Mouse (Mus musculus) gastrocnemius, postnatal 36 days (tissue): ENCODE measurements around the gene Rmnd5a. TPM values are rescaled to one million over a fixed set of nuclear protein-coding genes. Genes with fewer than 3 reads are reported as not detected.
A peak's percentile ranks its signal among the peaks of the same experiment; 100 is the strongest.
"Not testable (repeated sequence)": the region's sequence is repeated elsewhere in the genome, so short reads cannot be mapped to it uniquely, and the experiment has no call there.

Experiments
- DNase-seq, 2 experiments: peaks; one replicate each; pipeline ENCODE4 v3.0.0; 2022
- intact Hi-C: fragments of 180-260 bp; cut with DNase I; formaldehyde crosslinking; loops from one replicate; pipeline ENCODE4 v1.15.1; 2025
- long read RNA-seq, 2 experiments: library from polyadenylated mRNA; stranded (forward); transcript quantifications; one replicate each; pipeline ENCODE4 v2.0.0; 2021
- total RNA-seq, 2 experiments: library from RNA; stranded (reverse); gene quantifications; 2 replicates each; pipeline ENCODE4 v1.2.3; 2021

Rmnd5a gene
- total RNA-seq, result 100 to 1,000 TPM in 1 of 2 experiments, 10 to 100 TPM in 1; 94.6 to 109 TPM
- long read RNA-seq, experiment 1, full-length matches to known transcripts, result 2 of 26 reads
- long read RNA-seq, experiment 1, partial matches to known transcripts, result 1 of 26 reads
- long read RNA-seq, experiment 1, other reads (novel, unspliced or antisense), result 23 of 26 reads
- long read RNA-seq, experiment 2, full-length matches to known transcripts, result 5 of 38 reads
- long read RNA-seq, experiment 2, partial matches to known transcripts, result 2 of 38 reads
- long read RNA-seq, experiment 2, other reads (novel, unspliced or antisense), result 31 of 38 reads

DNA sequence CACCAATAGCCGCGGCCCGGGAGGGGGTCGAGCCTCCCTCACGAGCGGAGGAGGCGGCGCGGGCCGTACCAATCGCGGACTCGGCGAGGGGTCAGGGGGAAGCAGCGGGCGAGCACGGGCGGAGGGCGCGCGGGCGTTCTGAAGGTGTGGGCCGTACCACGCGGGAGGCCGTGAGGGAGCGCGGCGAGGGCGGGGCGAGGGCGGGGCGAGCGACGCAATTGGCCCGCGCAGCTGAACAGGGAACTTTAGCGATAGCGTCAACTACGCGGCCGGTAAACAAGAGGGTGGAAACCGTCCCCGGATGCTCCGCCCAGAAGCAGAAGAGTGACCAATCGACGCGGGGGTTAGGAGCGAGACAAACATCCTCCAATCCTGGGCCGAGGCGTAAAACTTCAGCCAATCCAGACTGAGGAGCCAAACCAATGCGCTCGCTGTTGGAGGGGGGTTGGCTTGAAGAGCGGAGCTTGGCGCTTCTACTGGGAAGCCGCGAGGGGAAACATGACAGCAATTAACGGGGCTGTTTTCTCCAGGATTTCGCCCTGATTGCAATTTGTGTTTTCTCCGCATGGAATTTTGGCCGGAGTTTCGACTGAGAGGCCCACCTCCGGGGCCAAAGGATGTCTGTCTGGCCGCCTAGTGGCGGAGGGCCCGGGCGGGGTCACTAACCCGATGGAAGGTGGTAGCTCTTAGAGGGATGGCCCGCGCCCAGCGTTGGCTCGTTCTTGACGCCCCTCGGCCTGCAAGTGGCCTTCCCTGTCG, at the start of gene Rmnd5a:
Gene Rmnd5a, minus strand, starts transcription at position 146 of the 759 bp plus-strand sequence.
- peak; percentile 94 to 99 for DNase-seq
- intact Hi-C loops, result loop anchor here (2.0 kb wide), 1 partner anchor 54 kb away; no protein-coding TSS in a partner anchor

DNA sequence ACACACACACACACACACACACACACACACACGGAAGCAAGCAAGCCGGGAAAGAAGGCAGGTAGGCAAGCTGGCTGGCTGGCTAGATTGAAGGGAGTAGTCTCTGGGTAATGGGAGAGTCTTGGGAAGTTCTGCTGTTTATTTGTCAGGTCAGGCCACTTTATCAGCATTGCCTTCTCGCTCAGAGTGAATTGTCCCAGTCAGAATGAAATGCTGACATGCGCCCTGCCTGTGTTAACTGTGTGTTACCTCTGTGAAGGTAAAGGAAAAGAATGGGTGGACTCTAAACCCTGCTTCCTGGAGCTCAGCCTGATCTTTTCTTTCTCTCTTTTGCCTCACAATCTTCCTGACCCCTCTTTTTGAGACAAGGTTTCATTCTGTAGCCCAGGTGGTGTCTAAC, 47.5 kb upstream of the Rmnd5a start:
- DNase-seq, result no peak

DNA sequence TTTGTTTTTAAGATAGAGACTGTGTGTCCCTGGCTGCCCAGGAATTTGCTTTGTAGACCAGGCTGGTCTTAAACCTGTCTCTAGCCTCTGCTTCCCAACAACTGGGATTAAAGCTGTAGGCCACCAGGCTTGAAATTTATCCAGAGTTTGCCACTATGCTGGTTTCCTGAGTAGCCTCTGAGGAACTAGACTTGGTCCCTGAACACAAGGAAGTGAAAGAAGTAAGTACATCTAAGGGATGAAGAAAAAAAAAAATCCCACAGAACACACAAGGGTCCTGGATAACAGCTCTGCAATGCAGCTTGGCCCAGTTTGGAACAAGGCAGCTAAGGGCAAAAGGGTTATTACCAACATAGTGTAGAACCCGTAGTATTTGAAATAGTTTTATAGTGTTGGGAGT, 46.4 kb upstream of the Rmnd5a start:
- intact Hi-C loops, result no loop called here

More for the DNA sequence above, 47.5 kb upstream of the Rmnd5a start:
- intact Hi-C loops, result no loop called here

DNA sequence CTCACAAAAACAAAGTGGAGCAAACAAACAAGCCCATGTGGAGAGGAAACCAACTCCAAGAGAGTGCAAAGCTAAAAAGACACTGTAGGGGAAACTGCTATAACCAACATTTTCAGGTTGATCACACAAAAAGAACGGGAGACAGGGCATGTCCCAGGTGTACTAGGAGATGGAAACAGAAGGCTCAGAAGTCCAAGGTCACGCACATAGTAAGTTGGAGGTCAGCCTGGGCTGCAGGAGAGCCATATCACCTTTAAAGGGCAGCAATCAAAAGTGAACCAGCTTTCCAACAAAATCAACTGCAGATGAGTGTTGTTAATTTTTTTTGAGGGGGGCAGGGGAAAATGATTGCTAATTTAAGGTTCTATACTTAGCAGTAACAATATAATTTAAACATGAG, 45.8 kb upstream of the Rmnd5a start:
- DNase-seq, result no peak
- intact Hi-C loops, result no loop called here

More for the DNA sequence above, 46.4 kb upstream of the Rmnd5a start:
- no peak for DNase-seq

DNA sequence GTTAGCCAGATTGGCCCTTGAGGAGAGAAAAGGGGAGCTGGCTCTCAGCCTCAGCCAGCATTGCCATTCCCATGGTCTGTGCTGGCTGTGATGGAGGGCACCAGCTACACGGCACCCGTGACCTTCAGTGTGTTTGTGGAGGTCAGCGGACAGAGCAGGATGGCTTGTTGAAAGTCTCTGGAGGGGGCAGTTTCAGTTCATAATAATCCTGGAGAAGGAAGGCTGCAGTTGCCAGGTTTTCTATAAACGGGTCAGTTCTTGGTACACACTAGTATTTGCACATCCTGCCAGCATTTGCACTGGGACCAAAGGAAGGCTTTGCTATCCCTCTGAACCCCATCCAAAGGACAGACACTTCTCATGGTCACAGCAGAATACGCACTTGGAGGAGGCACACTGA, 44.8 kb upstream of the Rmnd5a start:
- intact Hi-C loops, result no loop called here
- DNase-seq, result no peak

DNA sequence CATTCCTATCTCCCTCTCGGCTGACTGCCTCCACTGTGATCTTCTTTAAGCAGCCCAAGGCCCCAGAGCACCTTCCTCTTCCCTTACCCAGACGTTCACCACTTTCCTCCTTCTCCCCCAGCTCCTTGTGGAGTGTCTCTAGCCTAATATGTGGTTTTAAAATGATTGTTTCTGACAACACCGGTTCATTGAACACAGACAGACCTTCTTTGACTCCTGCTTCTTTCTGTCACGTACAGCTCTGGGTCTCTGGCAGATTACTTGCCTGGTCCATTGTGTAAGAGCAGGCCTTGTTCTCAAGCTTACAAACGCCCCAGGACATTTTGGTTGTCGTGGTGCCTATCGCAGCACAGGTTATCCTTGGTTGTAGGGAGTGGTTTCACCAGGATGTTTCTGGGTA, 40.7 kb upstream of the Rmnd5a start:
- no peak for DNase-seq
- intact Hi-C loops, result no loop called here

DNA sequence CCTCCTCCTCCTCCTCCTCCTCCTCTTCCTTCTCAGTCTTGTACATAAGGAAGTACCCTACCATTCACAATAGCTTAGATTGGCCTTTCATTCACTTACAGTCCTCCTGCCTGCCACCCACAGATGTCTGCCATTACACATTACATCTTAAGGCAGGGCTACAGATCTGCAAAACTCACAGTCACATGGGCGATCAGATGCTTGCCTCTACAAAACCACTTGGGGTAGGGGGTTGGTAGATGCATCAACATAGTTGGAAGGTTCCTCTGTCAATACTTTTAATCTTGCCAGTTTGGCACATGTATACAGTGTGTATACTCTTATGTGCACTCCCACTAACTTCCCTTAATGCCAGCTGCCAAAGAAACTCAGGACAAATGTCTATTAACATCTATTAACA, 39.7 kb upstream of the Rmnd5a start:
- intact Hi-C loops, result no loop called here
- no peak for DNase-seq

DNA sequence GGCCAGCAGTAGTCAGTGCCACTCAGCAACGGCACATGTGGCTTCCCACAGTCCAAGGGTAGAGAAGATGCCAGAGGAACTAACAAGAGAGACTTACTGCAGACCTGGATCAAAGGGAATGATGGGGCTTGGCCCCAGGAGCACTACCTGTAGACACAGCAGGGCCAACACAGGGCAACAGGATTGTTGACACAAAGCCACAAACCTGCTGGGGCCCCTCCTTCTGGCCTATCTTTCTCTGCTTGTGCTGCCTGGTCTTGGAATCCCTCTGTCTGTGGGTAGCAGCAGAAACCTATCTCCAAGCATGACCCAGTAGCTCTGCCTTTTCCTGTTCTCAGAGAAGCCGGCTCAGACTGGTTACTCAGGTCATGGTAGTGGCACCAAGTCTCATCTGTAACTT, 39.2 kb upstream of the Rmnd5a start:
- intact Hi-C loops, result not testable (repeated sequence)

DNA sequence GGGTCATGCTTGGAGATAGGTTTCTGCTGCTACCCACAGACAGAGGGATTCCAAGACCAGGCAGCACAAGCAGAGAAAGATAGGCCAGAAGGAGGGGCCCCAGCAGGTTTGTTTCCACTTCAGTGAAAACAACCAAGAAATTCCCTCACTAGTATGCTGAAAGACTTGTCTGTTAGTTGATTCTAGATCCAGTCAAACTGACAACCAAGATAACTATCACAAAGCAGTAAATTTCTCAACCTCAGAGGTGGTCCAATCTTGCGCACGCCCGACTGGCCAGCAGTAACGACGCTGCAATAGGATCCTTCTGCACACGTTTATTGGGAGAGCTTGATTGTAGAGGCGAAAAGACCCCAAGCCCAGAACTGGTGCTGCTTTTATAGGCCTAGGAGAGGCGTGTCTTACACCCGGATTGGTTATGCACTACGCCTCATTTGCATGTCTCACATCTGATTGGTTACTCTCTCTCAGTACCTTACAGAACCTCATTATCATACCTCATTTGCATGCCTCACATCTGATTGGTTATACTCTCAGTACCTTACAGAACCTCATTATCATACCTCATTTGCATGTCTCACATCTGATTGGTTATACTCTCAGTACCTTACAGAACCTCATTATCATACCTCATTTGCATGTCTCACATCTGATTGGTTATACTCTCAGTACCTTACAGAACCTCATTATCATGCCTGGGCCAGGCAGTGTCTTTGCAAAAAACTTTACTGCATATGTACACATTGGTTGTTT, 38.6 kb upstream of the Rmnd5a start:
- intact Hi-C loops, DNase-seq: not testable (repeated sequence)

More for the DNA sequence above, 39.2 kb upstream of the Rmnd5a start:
- DNase-seq, result not testable (repeated sequence)

DNA sequence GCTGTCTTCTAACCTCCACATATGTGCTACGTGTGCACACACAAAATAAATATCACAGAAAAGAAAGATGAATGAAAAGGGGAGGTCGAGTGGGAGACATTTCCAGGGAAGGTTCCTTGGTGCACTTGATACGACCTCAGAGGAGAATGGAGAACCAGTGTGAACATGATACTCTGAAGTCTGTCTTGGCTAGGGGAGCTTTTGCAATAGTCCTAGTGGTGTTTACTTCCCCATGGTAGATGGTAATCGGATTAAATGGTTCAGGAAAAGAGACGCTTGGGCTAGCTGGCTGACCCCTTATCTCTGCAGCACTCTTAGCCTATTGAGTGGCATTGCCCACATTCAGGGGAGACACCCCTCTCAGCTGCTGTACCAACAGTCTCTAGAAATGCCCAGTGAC, 36.3 kb upstream of the Rmnd5a start:
- no peak for DNase-seq
- intact Hi-C loops, result no loop called here

DNA sequence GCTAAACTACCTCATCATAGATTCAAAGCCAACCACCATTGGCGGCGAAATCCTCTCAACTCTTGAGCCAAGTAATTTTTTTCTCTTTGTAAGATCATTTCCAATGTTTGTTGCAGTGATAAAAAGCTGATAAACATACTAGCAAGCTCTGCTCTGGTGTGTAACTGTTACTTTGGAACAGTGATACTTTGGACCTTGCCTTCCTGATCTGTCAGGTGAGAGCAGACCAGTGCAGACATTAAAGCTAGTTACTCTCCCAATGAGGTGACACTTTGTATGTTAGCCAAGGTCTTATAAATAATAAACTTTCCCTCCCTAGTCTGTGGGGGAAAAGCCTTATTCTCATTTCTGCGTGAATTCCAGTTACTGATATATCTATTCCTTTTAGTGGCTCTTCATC, 35.2 kb upstream of the Rmnd5a start:
- no peak for DNase-seq
- intact Hi-C loops, result no loop called here

DNA sequence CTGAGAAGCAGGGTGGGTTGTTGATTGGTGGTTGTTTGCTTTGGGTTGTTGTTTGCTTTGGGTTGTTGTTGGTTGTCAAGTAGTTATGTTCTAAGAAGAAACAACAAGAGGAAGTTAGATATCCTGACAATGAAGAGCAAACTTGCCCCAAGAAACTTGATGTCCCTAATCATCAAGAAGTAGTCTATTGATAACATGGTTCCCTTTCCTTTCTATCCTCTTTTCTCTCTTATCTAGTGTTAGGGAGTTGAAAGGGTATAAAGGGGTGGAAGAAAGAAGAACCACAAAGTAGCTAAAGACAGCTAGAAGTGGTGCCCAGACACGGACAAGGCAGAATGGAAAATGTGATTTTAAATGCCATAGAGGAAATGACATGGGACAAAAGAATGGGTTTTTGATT, 32.3 kb upstream of the Rmnd5a start:
- intact Hi-C loops, result no loop called here
- no peak for DNase-seq

DNA sequence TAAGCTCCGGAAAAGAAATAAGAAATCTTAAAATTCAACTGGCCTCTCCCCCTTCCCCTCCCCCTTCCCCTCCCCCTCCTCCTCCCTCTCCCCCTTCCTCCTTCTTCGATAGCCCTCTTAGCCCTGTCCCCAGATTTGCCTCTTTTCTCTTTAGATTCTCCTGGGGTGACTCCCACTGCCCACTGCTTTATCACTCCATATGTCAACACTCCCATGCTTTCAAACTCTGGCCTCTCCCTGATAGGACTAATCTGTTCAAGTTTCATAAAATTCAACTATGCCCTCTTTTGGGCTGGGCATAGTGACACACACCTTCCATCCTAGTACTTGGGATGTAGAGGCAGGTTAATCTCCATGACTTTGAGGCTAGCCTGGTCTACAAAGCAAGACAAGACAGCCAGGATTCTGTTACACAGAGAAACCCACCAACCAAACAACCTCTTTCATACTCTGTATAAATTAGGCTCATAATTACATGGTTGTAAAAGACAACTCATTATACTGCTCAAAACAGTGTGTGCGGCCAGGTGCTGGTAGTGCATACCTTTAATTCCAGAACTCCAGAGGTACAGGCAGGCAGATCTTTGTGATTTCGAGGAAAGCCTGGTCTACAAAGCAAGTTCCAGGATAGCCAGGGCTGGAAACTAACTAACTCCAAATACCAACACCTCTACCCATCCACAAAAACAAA, 31.5 kb upstream of the Rmnd5a start:
- intact Hi-C loops, result no loop called here
- no peak for DNase-seq

DNA sequence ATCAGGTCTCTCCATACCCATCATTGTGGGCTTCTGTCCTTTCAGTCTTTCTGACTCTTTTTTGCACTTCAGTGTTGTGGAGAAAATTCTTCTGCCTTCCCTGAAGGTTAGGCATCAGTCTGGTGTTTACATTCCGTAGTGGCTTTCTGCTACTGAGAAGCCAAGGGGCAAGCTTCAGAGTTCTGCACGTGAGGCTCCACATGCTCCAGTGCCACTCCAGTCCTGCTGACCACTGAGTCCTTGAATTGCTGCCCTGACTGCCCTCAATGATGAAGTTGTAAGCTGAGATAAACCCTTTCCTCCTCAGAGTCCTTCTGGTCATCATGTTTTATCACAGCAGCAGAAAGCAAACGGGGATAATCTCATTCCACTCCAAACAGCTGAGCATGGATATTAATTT, 28.9 kb upstream of the Rmnd5a start:
- intact Hi-C loops, result no loop called here
- DNase-seq, result no peak

DNA sequence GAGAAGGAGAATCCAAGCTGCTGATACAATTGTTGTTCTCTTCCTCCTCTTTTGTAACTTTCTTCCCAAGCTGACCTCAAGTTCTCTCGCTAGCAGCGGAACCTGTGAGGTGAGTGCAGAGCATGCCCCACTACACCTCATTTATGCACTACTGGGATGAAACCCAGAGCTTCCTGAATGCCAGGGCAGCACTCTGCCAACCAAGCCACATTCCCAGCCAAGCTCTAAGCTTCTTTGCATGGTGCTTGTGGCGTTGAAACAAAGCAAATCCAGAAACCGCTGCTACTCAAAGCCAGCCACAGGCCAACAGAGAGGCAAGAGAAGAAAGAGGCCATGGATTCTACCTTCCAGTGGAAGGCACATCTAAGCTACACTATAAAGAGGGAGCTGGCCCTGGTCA, 27.3 kb upstream of the Rmnd5a start:
- DNase-seq, result no peak
- intact Hi-C loops, result no loop called here

DNA sequence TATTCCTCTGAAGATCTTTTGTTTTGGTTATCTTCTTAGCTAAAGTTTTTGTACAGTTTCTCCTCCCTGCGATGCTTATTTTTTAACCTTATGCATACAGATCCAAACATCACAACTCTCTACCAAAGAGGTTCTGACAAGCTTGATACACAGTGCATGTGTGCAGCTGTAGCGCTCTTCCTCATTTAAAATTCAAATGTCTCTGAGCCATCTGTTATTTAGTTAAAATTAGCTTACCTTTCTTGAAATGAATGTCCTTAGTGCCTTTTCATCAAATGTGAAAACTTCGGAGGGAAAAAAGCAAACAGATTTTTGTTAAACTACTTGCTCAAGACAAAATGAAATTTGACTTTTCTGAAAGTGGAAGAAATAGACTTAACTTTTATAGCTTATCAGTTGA, 24.7 kb upstream of the Rmnd5a start:
- intact Hi-C loops, result no loop called here
- no peak for DNase-seq

DNA sequence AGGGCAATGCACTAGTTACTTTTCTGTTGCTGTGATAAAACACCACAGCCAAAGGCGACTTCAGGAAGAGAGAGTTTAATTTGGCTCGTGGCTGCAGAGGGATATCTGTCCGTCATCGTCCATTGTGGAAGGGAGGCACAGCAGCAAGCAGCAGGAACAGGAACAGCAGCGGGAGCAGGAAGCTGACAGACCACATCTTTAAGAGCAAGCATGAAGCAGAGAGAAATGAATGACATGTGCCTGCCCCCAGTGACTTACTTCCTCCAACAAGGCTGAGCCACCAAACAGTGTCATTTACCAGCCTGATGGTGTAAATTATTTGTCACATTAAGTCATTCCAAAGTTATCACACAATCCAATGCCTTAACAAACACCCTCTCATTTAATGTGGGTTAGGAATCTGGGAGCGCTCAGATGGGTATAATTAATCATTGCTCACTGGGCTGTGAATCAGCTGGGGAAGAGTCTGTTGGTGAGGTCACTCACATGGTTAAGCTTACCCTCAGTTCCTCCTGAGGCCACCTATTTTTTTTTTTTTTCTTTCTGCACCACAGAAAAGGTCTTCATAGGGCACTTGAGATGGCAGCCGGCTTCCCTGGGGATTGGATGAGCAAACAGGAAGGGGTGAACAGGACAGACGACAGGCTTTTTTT, 17.6 kb upstream of the Rmnd5a start:
- no peak for DNase-seq
- intact Hi-C loops, result no loop called here

DNA sequence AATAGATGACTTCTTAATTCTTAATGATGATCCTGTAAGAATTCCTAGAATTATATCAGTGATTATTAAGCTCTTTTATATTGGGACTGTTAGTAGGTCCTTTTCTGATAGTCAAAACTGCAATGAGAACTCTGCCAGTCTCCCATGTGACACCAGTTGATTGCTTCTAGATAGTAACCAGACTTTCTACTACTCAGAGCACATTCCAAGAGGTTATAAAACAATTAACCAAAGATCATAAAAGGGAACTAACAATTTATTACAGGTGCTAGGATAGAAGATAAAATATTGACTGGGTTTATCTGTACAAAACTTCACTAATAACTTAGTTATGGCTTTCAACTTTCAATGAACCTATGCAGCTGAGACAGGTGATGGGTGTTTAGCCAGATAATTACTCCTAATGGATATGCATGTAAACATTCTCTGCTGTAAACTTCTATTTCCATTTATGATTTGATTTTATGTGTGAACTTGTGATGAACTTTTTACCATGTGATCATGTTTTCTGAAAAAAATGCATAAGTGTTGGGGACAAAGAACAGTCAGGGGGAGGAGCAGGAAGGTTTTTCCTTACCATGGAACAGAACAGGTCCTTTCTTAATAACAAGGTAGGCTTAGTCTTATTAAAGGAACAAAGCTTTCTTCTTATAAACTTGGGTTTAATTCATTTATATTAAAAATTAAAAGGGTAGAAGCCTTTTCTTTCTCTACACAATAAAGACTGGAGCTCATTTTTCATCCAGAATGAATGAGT, 13.7 kb upstream of the Rmnd5a start:
- DNase-seq, intact Hi-C loops: not testable (repeated sequence)

DNA sequence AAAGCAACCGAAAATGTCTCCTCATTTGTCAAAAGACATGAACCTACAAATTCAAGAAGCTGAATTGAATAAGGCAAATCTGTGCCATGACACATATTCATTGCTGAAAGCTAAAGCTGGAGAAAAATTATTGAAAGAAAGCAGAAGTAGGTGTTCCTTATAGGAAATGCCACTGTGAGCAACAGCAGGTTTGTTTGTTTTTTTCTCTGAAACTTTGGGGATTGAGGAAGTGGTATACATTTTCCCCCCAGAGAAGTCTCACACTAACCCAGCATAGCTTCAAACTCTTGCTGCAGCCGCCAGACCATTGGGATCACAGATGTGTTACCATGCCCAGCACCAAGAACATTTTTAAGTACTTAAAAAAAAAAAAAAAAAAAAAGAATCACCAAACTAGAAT, 12.4 kb upstream of the Rmnd5a start:
- no peak for DNase-seq

More for the DNA sequence above, 12.4 kb upstream of the Rmnd5a start:
- intact Hi-C loops, result no loop called here
